Mouse (Mus musculus) layer of hippocampus, postnatal 25 days (tissue): ENCODE results near the gene Abcb11. TPM values are rescaled to one million over a fixed set of nuclear protein-coding genes. Genes with fewer than 3 reads are reported as not detected.
"Not testable (repeated sequence)": the region's sequence is repeated elsewhere in the genome, so short reads cannot be mapped to it uniquely, and the experiment has no call there.

Source experiments
- DNase-seq, 2 experiments: peaks; one replicate each; pipeline ENCODE4 v3.0.0; 2022; ENCODE audit warnings: mixed read lengths in 2 of 2, low spot score in 1 of 2; ENCODE audit errors: extremely low spot score in 1 of 2
- total RNA-seq, 2 experiments: library from RNA; stranded (reverse); gene quantifications; 2 replicates each; pipeline ENCODE4 v1.2.3; 2021

Abcb11 gene
- total RNA-seq = under 1 TPM in 1 of 2 experiments, not detected in 1; 0.07 TPM

GRCm38 (mm10) chr2:69342496-69343221, at the start of gene Abcb11:
TSS of gene Abcb11 (minus strand) at chr2:69342616.
- no peak for DNase-seq

- DNase-seq = no peak
Measured at GRCm38 (mm10) chr2:69386118-69386871, 43.9 kb upstream of the Abcb11 start.

- DNase-seq = no peak
Measured at GRCm38 (mm10) chr2:69382838-69383237, 40.4 kb upstream of the Abcb11 start.

GRCm38 (mm10) chr2:69381740-69382139, 39.3 kb upstream of the Abcb11 start:
- DNase-seq = no peak

- DNase-seq = no peak
Measured at GRCm38 (mm10) chr2:69380281-69380680, 37.9 kb upstream of the Abcb11 start, which contains the start of gene Dhrs9. TSS of gene Dhrs9 (plus strand) at chr2:69380445.

- no peak for DNase-seq
Measured at GRCm38 (mm10) chr2:69379801-69380200, 37.4 kb upstream of the Abcb11 start.

DNA sequence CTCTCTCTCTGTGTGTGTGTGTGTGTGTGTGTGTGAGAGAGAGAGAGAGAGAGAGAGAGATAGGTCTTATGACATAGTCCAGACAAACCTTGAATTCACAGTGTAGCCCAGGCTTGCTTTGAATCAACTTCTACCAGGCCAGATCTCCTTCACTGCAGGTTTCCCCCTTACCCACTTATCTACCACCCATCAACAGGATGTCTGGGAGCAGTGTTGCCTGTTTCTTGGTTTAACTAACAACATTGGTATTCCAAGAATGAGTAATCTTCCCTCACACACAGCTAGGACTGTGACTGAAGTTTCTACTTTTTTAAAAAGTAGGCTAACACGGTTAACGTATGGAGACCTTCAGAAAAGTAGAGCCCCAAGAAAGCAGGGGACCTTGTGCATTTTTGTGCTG, 34.4 kb upstream of the Abcb11 start:
- DNase-seq = no peak

GRCm38 (mm10) chr2:69365275-69365674, 22.9 kb upstream of the Abcb11 start:
- no peak for DNase-seq

GRCm38 (mm10) chr2:69364831-69365230, 22.4 kb upstream of the Abcb11 start:
- DNase-seq = no peak

GRCm38 (mm10) chr2:69355402-69355801, 13.0 kb upstream of the Abcb11 start:
- DNase-seq = not testable (repeated sequence)

GRCm38 (mm10) chr2:69341506-69341905, 910 bp downstream of the Abcb11 start:
- no peak for DNase-seq

GRCm38 (mm10) chr2:69331523-69331922, 10.9 kb downstream of the Abcb11 start:
- DNase-seq = not testable (repeated sequence)

DNA sequence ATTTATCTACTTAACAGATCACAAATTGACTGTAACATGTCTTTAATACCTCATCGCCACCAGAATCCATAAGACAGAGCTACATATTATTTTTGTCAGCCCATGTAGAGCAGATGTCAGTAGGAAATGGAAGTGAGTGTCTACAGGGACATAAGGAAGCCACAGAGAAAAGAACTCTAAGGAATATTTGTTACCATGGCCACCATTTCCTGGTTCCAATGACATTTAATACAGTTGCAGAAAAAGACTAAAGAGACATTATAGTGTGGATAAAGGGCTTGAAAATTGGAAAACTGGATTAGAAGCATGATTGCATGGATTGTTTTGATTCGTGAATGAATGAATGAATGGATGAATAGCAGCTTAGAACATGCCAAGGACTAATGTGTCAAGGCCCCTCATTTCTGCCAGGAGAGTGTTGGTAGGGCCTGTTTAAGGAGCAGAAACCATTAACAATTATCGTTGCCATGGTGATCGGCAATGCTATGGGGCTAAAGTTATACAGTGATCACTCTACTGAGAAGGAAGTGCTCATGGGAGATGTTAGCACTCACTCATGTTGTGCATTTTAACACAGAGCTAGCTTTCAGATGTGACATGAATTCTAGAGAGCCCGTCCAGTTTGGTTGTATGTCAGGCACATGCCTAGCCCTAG, 13.8 kb downstream of the Abcb11 start:
- DNase-seq = no peak

DNA sequence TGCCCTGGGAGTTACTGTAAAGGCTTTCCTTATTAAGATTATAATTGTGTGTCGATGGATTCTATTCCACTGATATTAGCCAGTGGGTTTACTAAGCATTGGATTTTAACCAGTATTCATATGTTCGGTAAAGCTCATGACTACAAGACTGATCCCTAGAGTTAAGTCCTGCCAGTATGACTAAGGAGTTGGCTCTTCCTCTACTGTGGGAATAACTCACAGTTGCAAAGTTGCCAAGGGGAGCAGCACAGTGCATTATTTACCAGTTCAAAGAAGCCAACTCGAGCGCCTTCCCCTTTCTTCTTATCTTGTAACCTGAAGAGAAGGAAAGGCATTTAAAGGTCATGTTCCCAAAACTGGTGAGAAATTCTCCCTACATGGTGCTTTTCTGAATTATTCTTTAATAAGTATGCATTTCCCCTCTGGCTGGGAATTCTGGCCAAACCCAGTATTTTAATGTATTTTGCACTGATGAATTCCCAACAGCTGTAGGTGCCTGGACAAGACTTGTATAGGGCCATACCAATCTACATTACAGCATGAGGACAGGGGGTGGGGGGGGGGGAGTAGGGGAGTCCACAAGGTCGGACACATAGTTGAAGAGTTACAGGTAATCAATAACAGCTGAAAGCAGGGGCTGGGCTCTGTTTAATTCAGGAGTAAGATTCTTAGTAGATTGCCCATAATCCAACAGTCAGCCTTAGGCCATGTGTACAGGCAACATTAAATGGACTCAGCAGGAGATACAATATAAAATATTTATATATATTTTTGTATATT, 17.3 kb downstream of the Abcb11 start:
- no peak for DNase-seq

DNA sequence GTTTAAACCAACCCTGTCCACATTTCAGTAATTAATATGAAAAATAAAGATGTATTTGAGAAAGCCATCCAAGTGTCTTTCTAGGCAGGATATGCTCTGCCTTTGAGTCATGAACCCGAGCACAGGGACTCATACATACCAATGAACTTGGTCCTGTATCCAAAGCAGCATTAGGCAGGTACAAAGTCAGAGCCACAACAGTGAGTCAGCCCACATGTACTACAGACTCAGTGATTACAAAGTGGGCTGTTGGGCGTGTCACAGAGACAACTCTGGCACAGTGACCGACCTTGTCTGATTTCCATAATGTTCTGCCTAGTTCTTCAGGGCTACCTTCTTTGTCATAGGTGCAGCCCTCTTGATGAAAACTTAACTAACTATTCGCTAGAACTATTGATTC, 19.4 kb downstream of the Abcb11 start:
- no peak for DNase-seq

GRCm38 (mm10) chr2:69321457-69321856, 21.0 kb downstream of the Abcb11 start:
- DNase-seq = no peak

- no peak for DNase-seq
Measured at GRCm38 (mm10) chr2:69311337-69311736, 31.1 kb downstream of the Abcb11 start.

DNA sequence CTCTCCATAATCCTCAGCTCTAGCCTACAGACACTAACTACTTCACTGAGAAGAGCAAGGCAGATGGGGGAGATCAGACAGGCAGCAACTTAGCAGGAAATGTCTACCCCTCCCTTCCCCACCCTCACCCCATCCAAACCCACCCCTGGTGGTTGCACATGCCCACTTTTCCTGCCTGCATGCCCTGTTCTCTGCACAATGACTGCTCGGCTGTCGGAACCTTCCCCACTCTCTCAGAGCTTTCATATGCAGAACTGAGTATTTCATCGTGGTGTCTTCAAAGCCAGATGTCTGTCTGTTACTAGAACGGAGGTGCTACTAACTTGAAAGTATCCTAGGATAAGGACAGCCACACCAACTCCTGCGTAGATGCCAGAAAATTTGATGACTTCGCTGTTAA, 34.3 kb downstream of the Abcb11 start:
- DNase-seq = no peak

DNA sequence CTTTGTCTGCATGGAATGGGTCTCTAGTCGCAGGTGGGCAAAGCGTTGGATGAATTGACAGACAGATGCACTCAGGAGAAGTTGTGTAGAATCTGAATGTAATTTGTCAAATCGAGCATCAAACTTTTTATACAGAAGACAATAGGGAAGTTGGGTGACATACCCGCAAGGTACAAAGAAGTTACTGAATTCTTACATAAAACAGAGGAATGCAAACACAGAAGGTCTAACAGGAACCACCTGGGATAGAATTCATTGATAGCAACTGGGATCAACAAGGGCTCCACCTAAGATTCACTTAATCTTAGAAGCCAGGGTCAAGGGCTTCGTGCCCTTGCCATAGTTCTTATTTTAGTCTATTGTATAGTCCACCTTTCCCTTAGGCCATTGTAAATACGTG, 41.8 kb downstream of the Abcb11 start:
- DNase-seq = not testable (repeated sequence)

- no peak for DNase-seq
Measured at GRCm38 (mm10) chr2:69294508-69294907, 47.9 kb downstream of the Abcb11 start.
